Mouse (Mus musculus): ENCODE results near the gene Gas2. TPM values are rescaled to one million over a fixed set of nuclear protein-coding genes. Genes with fewer than 3 reads are reported as not detected.

Gas2 gene
- total RNA-seq, 2 experiments from 2014 or later = 9.0 to 21.8 TPM

- no peak for ATAC-seq (replicated peaks; ENCODE audit: low FRiP score, low TSS enrichment, poor library complexity, severe bottlenecking)
Measured at GRCm38 (mm10) chr7:52015628-52016027, 153.8 kb downstream of the Gas2 start, which contains the start of gene 1700015G11Rik. Gene 1700015G11Rik, minus strand, starts transcription at chr7:52015728.

DNA sequence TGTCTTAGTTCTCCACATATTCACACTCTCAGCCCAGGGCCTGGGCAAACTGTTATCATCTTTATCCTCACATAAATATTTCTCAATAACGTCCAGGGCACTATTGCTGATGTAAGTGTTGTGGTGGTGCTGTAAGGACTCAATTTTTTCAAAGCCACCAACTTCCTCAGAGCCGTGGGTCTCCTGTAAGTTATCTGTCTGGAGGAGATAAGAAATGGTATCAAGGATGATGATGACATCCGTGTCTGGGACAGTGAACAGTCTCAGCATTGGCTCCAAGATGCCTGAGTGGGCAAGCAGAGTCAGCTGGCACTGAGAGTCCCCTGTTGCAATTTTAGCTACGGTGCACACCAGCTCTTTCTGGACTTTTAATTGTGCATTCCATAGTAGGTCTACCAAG is 160.2 kb downstream of the Gas2 start:
- no peak for ATAC-seq (replicated peaks; ENCODE audit: low FRiP score, low TSS enrichment, poor library complexity, severe bottlenecking)

DNA sequence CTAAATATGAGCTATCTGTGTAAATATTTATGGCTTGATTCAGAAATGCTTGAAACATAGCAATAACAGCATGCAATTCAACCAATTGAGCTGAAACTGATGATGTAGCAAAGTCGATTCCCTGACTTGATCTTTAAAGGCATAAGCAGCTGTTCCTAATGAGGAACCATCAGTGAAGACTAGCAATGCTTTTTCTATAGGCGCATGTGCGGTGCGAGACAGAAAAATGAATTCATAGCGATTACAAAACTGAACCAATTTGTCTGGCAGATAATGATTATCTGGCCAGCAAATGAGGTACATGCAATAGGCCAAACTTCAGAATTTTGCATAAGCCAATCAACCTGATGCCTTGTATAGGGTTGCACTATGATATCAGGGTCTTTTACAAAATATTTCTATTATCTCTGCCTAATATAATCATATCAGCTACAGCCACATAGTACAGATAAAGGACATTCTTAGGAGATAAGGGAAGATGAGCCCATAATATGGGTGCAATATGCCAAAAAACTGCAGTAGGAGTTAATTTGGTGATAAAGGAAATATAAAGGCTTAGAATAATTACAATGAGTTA is 162.3 kb downstream of the Gas2 start:
- ATAC-seq (replicated peaks; ENCODE audit: low FRiP score, low TSS enrichment, poor library complexity, severe bottlenecking) = no peak

GRCm38 (mm10) chr7:52037600-52038582 is 176.1 kb downstream of the Gas2 start:
- peak; percentile 52; the same call in 1 of the 2 replicates for ATAC-seq (replicated peaks; ENCODE audit: low FRiP score, low TSS enrichment, poor library complexity, severe bottlenecking)

Other genes starting within 250 kb of the Gas2 start
- not detected in 2 replicates for gene Slc17a6, start 240.0 kb upstream of the Gas2 start, total RNA-seq (2014; fragmentation: Nextera tagmentation)
- not detected in 2 replicates for gene Slc17a6, start 240.0 kb upstream of the Gas2 start, total RNA-seq (2017)
- gene Fancf, start 252 bp downstream of the Gas2 start, total RNA-seq (2014; fragmentation: Nextera tagmentation) = 11.9 and 19.4 TPM in 2 replicates
- gene Fancf, start 252 bp downstream of the Gas2 start, total RNA-seq (2017) = 9.3 and 12.4 TPM in 2 replicates
- gene Svip, start 144.0 kb downstream of the Gas2 start, total RNA-seq (2014; fragmentation: Nextera tagmentation) = 22.7 and 26.2 TPM in 2 replicates
- gene Svip, start 144.0 kb downstream of the Gas2 start, total RNA-seq (2017) = 16.6 and 21.8 TPM in 2 replicates
- not detected in 2 replicates for gene 1700015G11Rik, start 153.7 kb downstream of the Gas2 start, total RNA-seq (2014; fragmentation: Nextera tagmentation)
- not detected in 2 replicates for gene 1700015G11Rik, start 153.7 kb downstream of the Gas2 start, total RNA-seq (2017)